Mouse (Mus musculus) urinary bladder, postnatal 14 days (tissue): ENCODE data around the gene Mettl17.

Experiments
- DNase-seq: peaks from one replicate; pipeline ENCODE4 v3.0.0; 2021; ENCODE audit warnings: low spot score

Gene Mettl17

DNA sequence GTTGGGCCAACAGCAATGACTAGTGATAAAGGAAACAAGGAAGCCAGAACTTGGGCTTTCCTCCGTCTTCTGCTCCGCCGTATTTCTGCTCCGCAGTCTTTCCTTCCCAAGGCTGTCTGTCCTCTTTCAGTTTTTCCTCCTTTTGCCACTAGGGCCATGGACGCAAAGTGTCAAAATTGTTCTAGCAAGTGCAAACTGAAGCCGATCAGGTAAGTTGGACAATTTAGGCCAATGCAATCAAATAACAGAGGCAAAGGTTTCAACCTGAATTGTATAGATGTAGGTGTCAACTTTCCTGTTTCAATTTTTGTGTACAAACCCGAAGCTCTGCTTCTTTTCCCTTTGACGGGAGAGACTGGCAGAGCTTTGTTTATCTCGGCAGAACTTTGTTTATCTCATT, 45.3 kb downstream of the Mettl17 start:
- no peak for DNase-seq

GRCm38 (mm10) chr14:51930824-51931223, 46.2 kb downstream of the Mettl17 start:
- DNase-seq: peak; percentile 80

DNA sequence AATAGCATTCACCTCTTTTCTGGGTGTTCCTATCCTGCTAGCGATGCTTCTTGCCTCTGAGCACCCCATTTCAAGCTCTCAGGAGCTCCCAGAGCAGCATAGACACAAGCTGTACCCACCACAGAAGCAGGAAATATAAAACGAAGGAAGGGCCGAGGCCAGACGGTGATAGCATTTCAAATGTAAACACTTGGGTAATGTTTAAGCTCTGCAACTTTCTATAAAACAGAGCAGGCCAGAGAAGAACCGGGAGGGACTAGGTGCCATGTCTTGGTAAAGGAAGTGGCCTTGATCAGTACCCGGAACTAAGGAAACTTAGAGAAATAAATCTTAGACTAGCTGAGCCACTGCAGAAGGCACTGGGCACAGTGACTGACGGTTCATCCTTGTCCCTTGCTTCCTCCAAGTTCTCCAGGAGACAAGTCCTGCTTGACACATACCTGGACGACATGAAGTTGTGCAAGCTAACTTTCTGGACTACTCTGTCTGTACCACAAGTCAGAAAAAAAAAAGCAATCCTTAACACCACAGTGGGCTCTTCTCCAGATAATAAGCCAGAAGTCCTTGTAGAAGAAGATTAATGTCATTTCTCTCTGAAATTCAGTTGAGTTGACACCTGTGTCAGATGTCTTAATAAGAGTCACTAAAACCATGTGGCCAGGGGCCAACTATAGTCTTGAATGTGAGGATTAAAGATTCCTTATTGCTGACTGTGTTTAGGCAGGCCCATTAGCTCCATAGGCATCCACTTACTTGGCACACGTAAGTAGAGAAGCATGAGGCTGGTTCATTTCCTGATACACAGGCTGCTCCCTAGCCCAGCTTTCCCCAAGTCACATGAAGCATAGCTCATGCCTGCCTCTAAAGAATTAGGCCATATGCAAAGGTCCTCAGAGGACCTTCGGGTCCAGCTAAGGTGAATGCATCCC, 47.7 kb downstream of the Mettl17 start:
- peak; percentile 27 for DNase-seq

DNA sequence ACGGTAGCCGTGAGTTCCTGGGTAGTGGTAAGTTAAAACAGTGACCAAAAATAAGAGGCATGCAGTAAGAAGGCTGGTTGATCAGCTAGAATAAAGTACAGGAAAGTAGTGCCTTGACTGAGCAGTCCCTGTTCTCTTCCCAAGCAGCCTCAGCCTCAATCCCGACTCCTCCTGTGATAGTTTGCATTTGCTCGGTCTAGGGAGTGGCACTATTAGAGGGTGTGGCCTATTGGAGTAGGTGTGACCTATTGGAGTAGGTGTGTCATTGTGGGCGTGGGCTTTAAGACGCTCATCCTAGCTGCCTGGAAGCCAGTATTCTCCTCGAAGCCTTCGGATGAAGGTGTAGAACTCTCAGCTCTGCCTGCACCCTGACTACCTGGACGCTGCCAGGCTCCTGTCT, 54.4 kb downstream of the Mettl17 start:
- DNase-seq: no peak

GRCm38 (mm10) chr14:51940944-51941560, 56.4 kb downstream of the Mettl17 start:
- peak; percentile 46 for DNase-seq

GRCm38 (mm10) chr14:51941577-51941976, 56.9 kb downstream of the Mettl17 start:
- DNase-seq: no peak

GRCm38 (mm10) chr14:51942236-51942635, 57.6 kb downstream of the Mettl17 start:
- no peak for DNase-seq
